Mouse (Mus musculus) CH12.LX (cell line): ENCODE data around the gene Nr1i3. TPM values are rescaled to one million over a fixed set of nuclear protein-coding genes. Genes with fewer than 3 reads are reported as not detected.

Source experiments
- DNase-seq: peaks from one replicate; pipeline ENCODE4 v3.0.0-alpha.2; 2013; ENCODE audit errors: extremely low read depth
- H3K27ac ChIP-seq: 2 replicates; pipeline ENCODE4 v1.5.1; 2012; ENCODE audit warnings: low read depth, mild to moderate bottlenecking, control low read depth, moderate library complexity; ENCODE audit not compliant: insufficient read depth
- H3K27me3 ChIP-seq: replicated peaks from 2 replicates; pipeline ENCODE3; 2012; ENCODE audit warnings: inconsistent platforms
- H3K36me3 ChIP-seq, 2 experiments: replicated peaks in 1 of 2; 2 replicates each; pipeline versions ENCODE3 to v1.6.1; 2012; ENCODE audit warnings: inconsistent platforms in 1 of 2, low read length in 1 of 2, mild to moderate bottlenecking in 1 of 2, mixed read lengths in 1 of 2, moderate library complexity in 1 of 2; ENCODE audit not compliant: control insufficient read depth in 1 of 2, insufficient read depth in 1 of 2
- H3K4me1 ChIP-seq, 2 experiments: 2 replicates each; pipeline ENCODE4 v1.6.1; 2012; ENCODE audit warnings: inconsistent platforms in 1 of 2, moderate library complexity in 1 of 2; ENCODE audit not compliant: insufficient read depth in 2 of 2, control insufficient read depth in 1 of 2
- H3K4me2 ChIP-seq: 2 replicates; pipeline ENCODE4 v1.6.1; 2012; ENCODE audit warnings: low read depth, mild to moderate bottlenecking, control low read depth; ENCODE audit not compliant: poor library complexity, insufficient read depth, severe bottlenecking
- H3K4me3 ChIP-seq, 3 experiments: fragments of 150-350 bp in 1 of 3; sonication (generic) in 1 of 3; replicated peaks in 1 of 3; 2 replicates each; pipeline versions ENCODE3 to v1.5.1; 2011 to 2012; ENCODE audit warnings: low read depth in 2 of 3, low read length in 2 of 3, mild to moderate bottlenecking in 2 of 3, moderate library complexity in 2 of 3, control low read depth in 1 of 3, improper control_type of control experiment in 1 of 3, inconsistent platforms in 1 of 3, mixed read lengths in 1 of 3; ENCODE audit not compliant: poor library complexity in 1 of 3
- H3K79me2 ChIP-seq: replicated peaks from 2 replicates; pipeline ENCODE4 v1.6.1; 2012; ENCODE audit warnings: mild to moderate bottlenecking, moderate library complexity; ENCODE audit not compliant: control insufficient read depth, poor library complexity, insufficient read depth, severe bottlenecking; ENCODE audit errors: extremely low read depth
- H3K9ac ChIP-seq: 2 replicates; pipeline ENCODE4 v1.6.1; 2012; ENCODE audit warnings: low read depth, mild to moderate bottlenecking, control low read depth, moderate library complexity; ENCODE audit not compliant: insufficient read depth
- H3K9me3 ChIP-seq: replicated peaks from 2 replicates; pipeline ENCODE3; 2012; ENCODE audit warnings: low read length, inconsistent platforms, mixed read lengths
- BHLHE40 ChIP-seq: IDR thresholded peaks from 2 replicates; pipeline ENCODE4 v1.6.1; 2011; ENCODE audit warnings: mild to moderate bottlenecking, low read depth, low read length, improper control_type of control experiment
- CTCF ChIP-seq, 2 experiments: IDR thresholded peaks in 1 of 2; conservative IDR thresholded peaks in 1 of 2; 2 replicates each; pipeline ENCODE4 v1.5.1; 2011 to 2012; ENCODE audit warnings: low read depth in 2 of 2, low read length in 2 of 2, improper control_type of control experiment in 1 of 2, inconsistent platforms in 1 of 2, mild to moderate bottlenecking in 1 of 2, moderate library complexity in 1 of 2
- ELF1 ChIP-seq: IDR thresholded peaks from 2 replicates; pipeline ENCODE4 v1.6.1; 2014; ENCODE audit warnings: low read depth, mild to moderate bottlenecking, inconsistent platforms, low read length, improper control_type of control experiment
- GABPA ChIP-seq: IDR thresholded peaks from 2 replicates; pipeline ENCODE4 v1.6.1; 2012; ENCODE audit warnings: low read depth, low read length, improper control_type of control experiment, inconsistent platforms; ENCODE audit not compliant: insufficient replicate concordance
- MYC ChIP-seq: IDR thresholded peaks from 2 replicates; pipeline ENCODE4 v1.6.1; 2011; ENCODE audit warnings: low read depth, mild to moderate bottlenecking, improper control_type of control experiment, low read length
- NELFE ChIP-seq: IDR thresholded peaks from 2 replicates; pipeline ENCODE4 v1.6.1; 2011; ENCODE audit warnings: low read depth, low read length, improper control_type of control experiment
- NRF1 ChIP-seq: IDR thresholded peaks from 2 replicates; pipeline ENCODE4 v1.6.1; 2014; ENCODE audit warnings: low read depth, mild to moderate bottlenecking, inconsistent platforms, low read length, improper control_type of control experiment, moderate library complexity
- POLR2A ChIP-seq: IDR thresholded peaks from 2 replicates; pipeline ENCODE4 v1.6.1; 2011; ENCODE audit warnings: low read depth, mild to moderate bottlenecking, improper control_type of control experiment, low read length
- RAD21 ChIP-seq: IDR thresholded peaks from 2 replicates; pipeline ENCODE4 v1.6.1; 2011; ENCODE audit warnings: low read depth, mild to moderate bottlenecking, low read length, improper control_type of control experiment, moderate library complexity
- SMC3 ChIP-seq: IDR thresholded peaks from 2 replicates; pipeline ENCODE4 v1.6.1; 2011; ENCODE audit warnings: low read depth, low read length, improper control_type of control experiment
- TCF12 ChIP-seq: IDR thresholded peaks from 2 replicates; pipeline ENCODE4 v1.6.1; 2014; ENCODE audit warnings: low read depth, mild to moderate bottlenecking, inconsistent platforms, low read length, improper control_type of control experiment
- UBTF ChIP-seq: IDR thresholded peaks from 2 replicates; pipeline ENCODE4 v1.6.1; 2012; ENCODE audit warnings: low read depth, mild to moderate bottlenecking, inconsistent platforms, low read length, improper control_type of control experiment, moderate library complexity
- USF2 ChIP-seq: conservative IDR thresholded peaks from 2 replicates; pipeline ENCODE4 v1.6.1; 2011; ENCODE audit warnings: low read depth, low read length, improper control_type of control experiment
- ZC3H11A ChIP-seq: IDR thresholded peaks from 2 replicates; pipeline ENCODE4 v1.6.1; 2012; ENCODE audit warnings: low read depth, mild to moderate bottlenecking, inconsistent platforms, low read length, improper control_type of control experiment
- ZMIZ1 ChIP-seq: IDR thresholded peaks from 2 replicates; pipeline ENCODE4 v1.6.1; 2012; ENCODE audit warnings: low read depth, mild to moderate bottlenecking, inconsistent platforms, low read length, improper control_type of control experiment
- dilution Hi-C: fragments of 300-500 bp; cut with MboI; formaldehyde crosslinking; loops from 2 replicates; pipeline ENCODE4 v1.14.3; 2020; ENCODE audit warnings: low sequenced_read_pairs; ENCODE audit not compliant: extremely low pct_unique_long_range_greater_than_20kb, extremely low pct_ligation_motif_present
- in situ Hi-C: fragments of 300-500 bp; cut with MboI; formaldehyde crosslinking; loops from 3 replicates; pipeline ENCODE4 v1.14.3; 2019; ENCODE audit warnings: low sequenced_read_pairs, low pct_ligation_motif_present, low pct_unique_long_range_greater_than_20kb, mixed read lengths
- polyA plus RNA-seq: library from polyadenylated mRNA; unstranded; fragments of >175 nt; gene quantifications from 2 replicates; pipeline ENCODE4 v1.2.1, GENCODE M21; 2012; ENCODE audit warnings: low read depth; ENCODE audit not compliant: insufficient read length
- total RNA-seq, 2 experiments: library from RNA; depleted of rRNA; stranded (reverse); fragments of 300-350 nt in 1 of 2; fragments of >200 nt in 1 of 2; gene quantifications; 2 replicates each; pipeline ENCODE4 v1.2.3; 2012 to 2014

Nr1i3 gene
- total and polyA plus RNA-seq, 3 experiments = 0.23 to 1.2 TPM; not detected in 1

- in situ Hi-C loops = no loop called here
- H3K4me2 ChIP-seq = no peak overlapping the region
- no peaks in the 10 kb centered on the region for H3K79me2 ChIP-seq
- no peak for DNase-seq
- no peak overlapping the region for H3K4me3 ChIP-seq
- peaks cover 3% of the 10 kb centered on the region for H3K9me3 ChIP-seq
- H3K36me3 ChIP-seq = no peaks in the 10 kb centered on the region
- no peak overlapping the region for H3K9ac ChIP-seq
- TF ChIP-seq POLR2A (no peak), SMC3 (peak; percentile 11; the same call in 1 of the 2 replicates)
- H3K27ac ChIP-seq = no peak overlapping the region
- H3K27me3 ChIP-seq = peaks cover 48% of the 10 kb centered on the region
- dilution Hi-C loops = no loop called here
- peaks cover 0 to 8% of the 10 kb centered on the region in 2 experiments; a peak in 1 of 4 replicates for H3K4me1 ChIP-seq
These were observed 42.5 kb downstream of the Nr1i3 start for GRCm38 (mm10) chr1:171256095-171256818.

GRCm38 (mm10) chr1:171256937-171257548, 43.3 kb downstream of the Nr1i3 start:
- H3K9ac ChIP-seq = no peak overlapping the region
- peak overlapping the region; percentile 37; the same call in 1 of the 2 replicates for H3K4me2 ChIP-seq
- peak; percentile 65 for DNase-seq
- H3K79me2 ChIP-seq = no peaks in the 10 kb centered on the region
- H3K27me3 ChIP-seq = peaks cover 52% of the 10 kb centered on the region
- no peak overlapping the region for H3K27ac ChIP-seq
- dilution Hi-C loops = no loop called here
- peaks cover 0 to 6% of the 10 kb centered on the region in 2 experiments; a peak in 1 of 4 replicates for H3K4me1 ChIP-seq
- in situ Hi-C loops = no loop called here
- peaks cover 3% of the 10 kb centered on the region for H3K9me3 ChIP-seq
- no peaks in the 10 kb centered on the region for H3K36me3 ChIP-seq
- no peak overlapping the region for H3K4me3 ChIP-seq
- no peak for TF ChIP-seq GABPA
- TF ChIP-seq ZC3H11A = peak; percentile 49
- peak; percentile 91 for TF ChIP-seq CTCF (conservative IDR thresholded peaks at IDR 0.05 in 1 of 2, IDR thresholded peaks at IDR 0.05 in 1 of 2; ENCODE audit: low read depth in 2 of 2, low read length in 2 of 2)
- no peak for TF ChIP-seq ZMIZ1
- no peak for TF ChIP-seq NRF1
- peak; percentile 81 for TF ChIP-seq SMC3
- no peak for TF ChIP-seq POLR2A
- TF ChIP-seq TCF12 = no peak
- no peak for TF ChIP-seq MYC
- no peak for TF ChIP-seq UBTF
- TF ChIP-seq USF2 = no peak
- TF ChIP-seq BHLHE40 = 0 out of 2 replicates have a peak, but pooled peaks have one; percentile 5
- no peak for TF ChIP-seq ELF1
- no peak for TF ChIP-seq NELFE
- peak; percentile 87 for TF ChIP-seq RAD21
